Mouse (Mus musculus) CH12.LX (cell line): ENCODE measurements at regions not wholly inside any gene's neighbourhood (a gene's known extent, or its start where the extent isn't known, plus 50 kb on each side); places are given as distances from the start of the nearest gene placed in this dataset.
"Not testable (repeated sequence)": the region's sequence is repeated elsewhere in the genome, so short reads cannot be mapped to it uniquely, and the experiment has no call there.

Experiments
- DNase-seq: peaks from one replicate; pipeline ENCODE4 v3.0.0-alpha.2; 2013; ENCODE audit errors: extremely low read depth
- H3K27ac ChIP-seq: 2 replicates; pipeline ENCODE4 v1.5.1; 2012; ENCODE audit warnings: low read depth, mild to moderate bottlenecking, control low read depth, moderate library complexity; ENCODE audit not compliant: insufficient read depth
- H3K27me3 ChIP-seq: replicated peaks from 2 replicates; pipeline ENCODE3; 2012; ENCODE audit warnings: inconsistent platforms
- H3K36me3 ChIP-seq, 2 experiments: replicated peaks in 1 of 2; 2 replicates each; pipeline versions ENCODE3 to v1.6.1; 2012; ENCODE audit warnings: inconsistent platforms in 1 of 2, low read length in 1 of 2, mild to moderate bottlenecking in 1 of 2, mixed read lengths in 1 of 2, moderate library complexity in 1 of 2; ENCODE audit not compliant: control insufficient read depth in 1 of 2, insufficient read depth in 1 of 2
- H3K4me1 ChIP-seq, 2 experiments: 2 replicates each; pipeline ENCODE4 v1.6.1; 2012; ENCODE audit warnings: inconsistent platforms in 1 of 2, moderate library complexity in 1 of 2; ENCODE audit not compliant: insufficient read depth in 2 of 2, control insufficient read depth in 1 of 2
- H3K4me2 ChIP-seq: 2 replicates; pipeline ENCODE4 v1.6.1; 2012; ENCODE audit warnings: low read depth, mild to moderate bottlenecking, control low read depth; ENCODE audit not compliant: poor library complexity, insufficient read depth, severe bottlenecking
- H3K4me3 ChIP-seq, 3 experiments: fragments of 150-350 bp in 1 of 3; sonication (generic) in 1 of 3; replicated peaks in 1 of 3; 2 replicates each; pipeline versions ENCODE3 to v1.5.1; 2011 to 2012; ENCODE audit warnings: low read depth in 2 of 3, low read length in 2 of 3, mild to moderate bottlenecking in 2 of 3, moderate library complexity in 2 of 3, control low read depth in 1 of 3, improper control_type of control experiment in 1 of 3, inconsistent platforms in 1 of 3, mixed read lengths in 1 of 3; ENCODE audit not compliant: poor library complexity in 1 of 3
- H3K79me2 ChIP-seq: replicated peaks from 2 replicates; pipeline ENCODE4 v1.6.1; 2012; ENCODE audit warnings: mild to moderate bottlenecking, moderate library complexity; ENCODE audit not compliant: control insufficient read depth, poor library complexity, insufficient read depth, severe bottlenecking; ENCODE audit errors: extremely low read depth
- H3K9ac ChIP-seq: 2 replicates; pipeline ENCODE4 v1.6.1; 2012; ENCODE audit warnings: low read depth, mild to moderate bottlenecking, control low read depth, moderate library complexity; ENCODE audit not compliant: insufficient read depth
- H3K9me3 ChIP-seq: replicated peaks from 2 replicates; pipeline ENCODE3; 2012; ENCODE audit warnings: low read length, inconsistent platforms, mixed read lengths
- BHLHE40 ChIP-seq: IDR thresholded peaks from 2 replicates; pipeline ENCODE4 v1.6.1; 2011; ENCODE audit warnings: mild to moderate bottlenecking, low read depth, low read length, improper control_type of control experiment
- CHD1 ChIP-seq: IDR thresholded peaks from 2 replicates; pipeline ENCODE4 v1.6.1; 2012; ENCODE audit warnings: low read depth, low read length, improper control_type of control experiment, inconsistent platforms
- CTCF ChIP-seq, 2 experiments: IDR thresholded peaks in 1 of 2; conservative IDR thresholded peaks in 1 of 2; 2 replicates each; pipeline ENCODE4 v1.5.1; 2011 to 2012; ENCODE audit warnings: low read depth in 2 of 2, low read length in 2 of 2, improper control_type of control experiment in 1 of 2, inconsistent platforms in 1 of 2, mild to moderate bottlenecking in 1 of 2, moderate library complexity in 1 of 2
- ELF1 ChIP-seq: IDR thresholded peaks from 2 replicates; pipeline ENCODE4 v1.6.1; 2014; ENCODE audit warnings: low read depth, mild to moderate bottlenecking, inconsistent platforms, low read length, improper control_type of control experiment
- EP300 ChIP-seq: IDR thresholded peaks from 2 replicates; pipeline ENCODE4 v1.6.1; 2011; ENCODE audit warnings: low read length, improper control_type of control experiment
- JUN ChIP-seq: IDR thresholded peaks from 2 replicates; pipeline ENCODE4 v1.6.1; 2011; ENCODE audit warnings: low read depth, mild to moderate bottlenecking, low read length, improper control_type of control experiment, moderate library complexity; ENCODE audit not compliant: insufficient read depth
- MAFK ChIP-seq: IDR thresholded peaks from 2 replicates; pipeline ENCODE4 v1.6.1; 2011; ENCODE audit warnings: low read length, improper control_type of control experiment; ENCODE audit not compliant: insufficient replicate concordance
- MAZ ChIP-seq: IDR thresholded peaks from 2 replicates; pipeline ENCODE4 v1.6.1; 2012; ENCODE audit warnings: low read depth, mild to moderate bottlenecking, inconsistent platforms, low read length, improper control_type of control experiment, moderate library complexity
- MYC ChIP-seq: IDR thresholded peaks from 2 replicates; pipeline ENCODE4 v1.6.1; 2011; ENCODE audit warnings: low read depth, mild to moderate bottlenecking, improper control_type of control experiment, low read length
- NRF1 ChIP-seq: IDR thresholded peaks from 2 replicates; pipeline ENCODE4 v1.6.1; 2014; ENCODE audit warnings: low read depth, mild to moderate bottlenecking, inconsistent platforms, low read length, improper control_type of control experiment, moderate library complexity
- POLR2AphosphoS2 ChIP-seq: IDR thresholded peaks from 2 replicates; pipeline ENCODE4 v1.6.1; 2011; ENCODE audit warnings: low read depth, low read length, improper control_type of control experiment
- RAD21 ChIP-seq: IDR thresholded peaks from 2 replicates; pipeline ENCODE4 v1.6.1; 2011; ENCODE audit warnings: low read depth, mild to moderate bottlenecking, low read length, improper control_type of control experiment, moderate library complexity
- TBP ChIP-seq: conservative IDR thresholded peaks from 2 replicates; pipeline ENCODE4 v1.6.1; 2011; ENCODE audit warnings: low read depth, low read length, improper control_type of control experiment
- USF1 ChIP-seq: IDR thresholded peaks from 2 replicates; pipeline ENCODE4 v1.6.1; 2014; ENCODE audit warnings: low read depth, mild to moderate bottlenecking, inconsistent platforms, low read length, improper control_type of control experiment
- ZKSCAN1 ChIP-seq: IDR thresholded peaks from 2 replicates; pipeline ENCODE4 v1.6.1; 2012; ENCODE audit warnings: low read depth, inconsistent platforms, low read length, improper control_type of control experiment, borderline replicate concordance
- ZMIZ1 ChIP-seq: IDR thresholded peaks from 2 replicates; pipeline ENCODE4 v1.6.1; 2012; ENCODE audit warnings: low read depth, mild to moderate bottlenecking, inconsistent platforms, low read length, improper control_type of control experiment
- dilution Hi-C: fragments of 300-500 bp; cut with MboI; formaldehyde crosslinking; loops from 2 replicates; pipeline ENCODE4 v1.14.3; 2020; ENCODE audit warnings: low sequenced_read_pairs; ENCODE audit not compliant: extremely low pct_unique_long_range_greater_than_20kb, extremely low pct_ligation_motif_present
- in situ Hi-C: fragments of 300-500 bp; cut with MboI; formaldehyde crosslinking; loops from 3 replicates; pipeline ENCODE4 v1.14.3; 2019; ENCODE audit warnings: low sequenced_read_pairs, low pct_ligation_motif_present, low pct_unique_long_range_greater_than_20kb, mixed read lengths

DNA sequence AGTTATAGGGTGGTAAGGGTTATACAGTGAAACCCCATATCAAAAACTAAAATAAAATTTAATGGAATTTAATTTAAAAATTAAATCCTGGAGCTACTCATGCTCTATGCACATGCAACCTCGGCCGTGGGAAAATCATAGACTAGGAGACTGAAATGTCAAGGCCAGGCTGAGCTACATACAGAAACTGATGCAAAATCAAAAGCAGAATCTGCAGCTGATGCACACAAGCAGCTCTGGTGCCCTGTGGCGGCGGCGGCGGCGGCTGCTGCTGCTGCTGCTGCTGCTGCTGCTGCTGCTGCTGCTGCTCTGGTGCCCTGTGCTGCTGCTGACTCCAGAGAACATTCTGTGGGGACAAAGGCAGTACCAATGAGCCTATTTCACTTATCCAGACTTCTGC is 154.5 kb upstream of the Rapgef5 start:
- dilution Hi-C loops (no loop called here), in situ Hi-C loops (no loop called here)
- DNase-seq, result no peak
- no peak overlapping the region for H3K4me2 ChIP-seq
- H3K9ac ChIP-seq, result no peak overlapping the region
- peaks cover 1% of the 10 kb centered on the region for H3K27me3 ChIP-seq
- no peaks in the 10 kb centered on the region for H3K9me3 ChIP-seq
- TF ChIP-seq EP300 (no peak), POLR2AphosphoS2 (no peak), ZMIZ1 (no peak), MYC (no peak), MAZ (no peak), CHD1 (no peak), ZKSCAN1 (no peak), TBP (no peak), NRF1 (no peak), MAFK (no peak), ELF1 (no peak), BHLHE40 (no peak), JUN (no peak), USF1 (no peak)
- no peaks in the 10 kb centered on the region for H3K36me3 ChIP-seq
- H3K79me2 ChIP-seq, result no peaks in the 10 kb centered on the region
- H3K4me1 ChIP-seq, result peaks cover 0 to 10% of the 10 kb centered on the region in 2 experiments; a peak in 3 of 4 replicates
- no peak overlapping the region for H3K4me3 ChIP-seq
- no peak overlapping the region for H3K27ac ChIP-seq

DNA sequence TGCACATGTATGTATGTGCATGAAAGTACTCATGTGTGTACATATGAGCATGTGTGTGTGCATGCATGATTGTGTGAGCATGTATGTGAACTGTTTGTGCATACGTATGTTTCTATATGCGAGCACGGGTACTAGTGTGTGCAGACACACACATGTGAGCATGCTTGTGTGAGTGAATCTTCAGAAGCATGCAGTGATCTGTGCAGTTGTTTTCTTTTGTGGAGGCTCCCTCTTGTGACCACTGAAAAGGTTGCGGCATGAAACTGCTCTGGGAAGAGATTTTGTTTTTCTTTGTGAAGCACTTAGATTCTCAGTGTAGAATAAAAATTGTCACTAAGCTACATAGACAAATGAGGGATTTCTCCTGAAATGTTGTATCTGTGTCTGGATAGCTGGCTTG is 152.8 kb upstream of the Rapgef5 start:
- dilution Hi-C loops, H3K79me2 ChIP-seq, H3K9me3 ChIP-seq, H3K27me3 ChIP-seq, H3K4me3 ChIP-seq, H3K4me2 ChIP-seq, H3K36me3 ChIP-seq, H3K27ac ChIP-seq, DNase-seq, H3K4me1 ChIP-seq, H3K9ac ChIP-seq, in situ Hi-C loops: not testable (repeated sequence)
- TF ChIP-seq RAD21, result peak; percentile 3
- peak in 1 of 2 experiments; percentile 23; a peak in 2 of 4 replicates for TF ChIP-seq CTCF (conservative IDR thresholded peaks at IDR 0.05 in 1 of 2, IDR thresholded peaks at IDR 0.05 in 1 of 2; ENCODE audit: low read depth in 2 of 2, low read length in 2 of 2)
